Mouse (Mus musculus): ENCODE results near the gene Abcc1. TPM values are rescaled to one million over a fixed set of nuclear protein-coding genes. Genes with fewer than 3 reads are reported as not detected.

Gene Abcc1
- total RNA-seq, 4 experiments from 2014 or later, result 20.7 to 36.7 (median 28.5) TPM

DNA sequence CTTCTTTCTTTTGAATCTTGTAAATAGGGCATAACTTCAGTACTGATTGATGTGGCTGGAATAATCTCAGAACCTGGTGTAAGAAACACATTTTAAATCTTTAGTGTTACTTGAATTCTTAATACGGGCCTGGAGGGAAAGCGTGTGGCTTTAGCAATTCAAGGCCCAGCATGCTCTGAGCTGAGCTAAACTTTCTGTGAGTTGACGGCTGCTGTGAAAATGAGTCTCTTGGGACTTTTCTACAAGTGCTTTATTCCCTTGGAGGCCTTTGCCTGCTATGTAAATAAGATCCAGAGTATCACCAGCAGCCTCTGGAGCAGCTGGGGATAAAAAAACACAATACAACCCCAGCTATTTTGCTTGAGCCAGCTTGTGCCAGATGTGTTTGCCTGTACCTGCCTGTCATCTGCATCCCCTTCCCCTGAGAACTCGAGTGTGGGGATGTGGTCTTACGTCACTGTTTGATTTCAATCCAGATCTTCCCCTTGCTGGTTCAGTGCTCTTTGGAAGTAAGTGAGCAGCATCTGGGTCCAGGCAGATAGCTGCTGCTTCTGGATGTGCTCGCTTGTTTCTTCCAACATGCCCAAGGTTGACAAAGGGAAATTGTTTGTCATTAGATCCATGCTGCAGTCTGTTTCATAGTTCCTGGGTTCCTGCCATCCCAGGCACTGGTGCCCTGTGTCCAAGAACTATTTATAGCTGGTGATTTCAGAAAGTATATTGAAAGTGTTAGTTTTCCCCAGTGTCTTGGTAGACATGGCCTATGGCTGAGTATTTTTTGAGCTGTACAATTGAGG is 82.9 kb downstream of the Abcc1 start:
- peak; percentile 33 for DNase-seq

DNA sequence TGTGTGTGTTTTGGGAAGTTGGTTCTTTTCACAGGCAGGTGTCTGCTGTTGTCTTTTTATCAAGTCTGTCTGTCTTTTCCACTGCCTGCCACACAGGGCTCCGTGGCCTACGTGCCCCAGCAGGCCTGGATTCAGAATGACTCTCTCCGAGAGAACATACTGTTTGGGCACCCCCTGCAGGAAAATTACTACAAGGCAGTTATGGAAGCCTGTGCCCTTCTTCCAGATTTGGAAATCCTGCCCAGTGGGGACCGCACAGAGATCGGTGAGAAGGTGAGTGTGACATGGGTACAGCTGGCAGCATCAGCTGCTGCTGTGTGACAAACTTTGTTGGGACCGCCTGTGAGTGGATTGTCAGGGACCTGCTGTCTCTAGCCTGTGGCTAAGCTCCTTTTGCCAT is 83.8 kb downstream of the Abcc1 start:
- peak; percentile 20 for DNase-seq

DNA sequence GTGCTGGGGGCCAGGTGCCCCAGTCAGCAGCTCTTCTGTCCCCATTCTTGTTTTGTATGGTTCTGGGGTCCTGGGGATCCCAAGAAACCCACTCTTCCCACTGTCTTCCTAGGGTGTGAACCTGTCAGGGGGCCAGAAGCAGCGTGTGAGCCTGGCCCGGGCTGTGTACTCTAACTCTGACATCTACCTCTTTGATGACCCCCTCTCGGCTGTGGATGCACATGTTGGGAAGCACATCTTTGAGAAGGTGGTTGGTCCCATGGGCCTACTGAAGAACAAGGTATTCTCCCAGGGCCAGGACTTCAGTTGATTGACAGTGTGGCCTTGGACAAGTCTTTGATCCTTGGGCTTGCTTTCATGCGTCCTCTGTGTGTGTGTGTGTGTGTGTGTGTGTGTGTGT is 86.0 kb downstream of the Abcc1 start:
- DNase-seq, result peak; percentile 30

DNA sequence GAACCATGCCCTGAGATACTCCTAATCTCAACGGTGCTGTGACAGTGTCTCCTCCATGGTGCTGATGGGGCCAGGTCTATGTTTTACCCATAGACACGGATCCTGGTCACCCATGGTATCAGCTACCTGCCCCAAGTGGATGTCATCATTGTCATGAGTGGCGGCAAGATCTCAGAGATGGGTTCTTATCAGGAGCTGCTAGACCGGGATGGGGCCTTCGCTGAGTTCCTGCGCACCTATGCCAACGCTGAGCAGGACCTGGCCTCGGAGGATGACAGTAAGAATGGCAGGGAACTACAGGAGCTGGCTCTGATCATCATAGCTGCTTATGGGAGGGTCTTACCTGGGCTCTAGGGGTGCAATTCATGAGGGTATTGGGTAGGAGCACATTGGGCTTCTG is 86.9 kb downstream of the Abcc1 start:
- no peak for DNase-seq

DNA sequence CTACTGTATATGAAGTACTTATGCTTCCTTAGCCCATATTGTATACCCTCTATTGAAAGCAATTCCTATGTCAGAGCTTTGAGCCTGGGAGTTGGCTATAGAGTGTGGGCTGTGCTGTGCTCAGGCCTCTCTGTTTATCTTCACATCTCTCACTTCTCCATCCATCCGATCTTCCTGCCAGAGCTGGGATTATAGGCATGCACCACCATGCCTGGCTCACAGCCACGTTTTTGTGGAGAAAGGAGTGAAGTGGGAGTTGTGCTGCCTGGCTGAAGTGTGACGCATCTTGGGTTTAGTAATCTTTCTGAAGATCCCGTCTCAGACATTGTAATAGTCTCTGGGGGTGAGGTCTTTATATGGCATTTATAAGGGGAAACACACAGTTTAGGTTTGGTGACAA is 88.5 kb downstream of the Abcc1 start:
- DNase-seq, result no peak

DNA sequence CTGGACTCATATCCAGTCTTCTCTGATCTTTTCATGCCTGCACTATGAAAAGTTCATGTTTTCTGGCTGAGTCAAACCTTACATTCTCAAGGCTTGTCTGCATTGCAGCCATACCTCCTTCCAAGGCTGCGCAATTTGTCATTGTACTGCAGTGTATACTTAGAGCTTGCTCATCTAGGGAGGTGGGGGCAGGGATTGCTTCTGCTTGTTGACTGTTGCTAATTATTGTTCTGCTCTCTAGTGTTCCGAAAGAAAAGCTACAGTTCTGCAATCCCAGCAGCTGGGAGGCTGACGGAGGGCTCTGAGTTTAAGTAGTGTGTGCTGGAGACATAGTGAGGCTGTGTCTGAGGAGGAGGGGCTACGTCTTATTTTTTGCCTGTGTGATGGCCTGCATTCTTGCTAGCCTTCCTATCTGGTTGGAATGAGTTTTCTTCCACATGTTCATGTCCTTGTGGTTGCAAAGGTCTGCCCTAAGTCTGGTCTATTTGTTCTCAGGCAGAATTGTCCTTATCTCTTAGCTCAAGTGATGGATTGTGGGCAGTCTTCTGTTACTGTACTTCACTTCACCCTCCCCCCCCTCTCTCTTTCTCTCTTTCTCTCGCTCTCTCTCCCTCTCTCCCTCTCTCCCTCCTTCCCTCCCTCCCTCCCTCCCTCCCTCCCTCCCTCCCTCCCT is 90.2 kb downstream of the Abcc1 start:
- DNase-seq, result peak; percentile 33

DNA sequence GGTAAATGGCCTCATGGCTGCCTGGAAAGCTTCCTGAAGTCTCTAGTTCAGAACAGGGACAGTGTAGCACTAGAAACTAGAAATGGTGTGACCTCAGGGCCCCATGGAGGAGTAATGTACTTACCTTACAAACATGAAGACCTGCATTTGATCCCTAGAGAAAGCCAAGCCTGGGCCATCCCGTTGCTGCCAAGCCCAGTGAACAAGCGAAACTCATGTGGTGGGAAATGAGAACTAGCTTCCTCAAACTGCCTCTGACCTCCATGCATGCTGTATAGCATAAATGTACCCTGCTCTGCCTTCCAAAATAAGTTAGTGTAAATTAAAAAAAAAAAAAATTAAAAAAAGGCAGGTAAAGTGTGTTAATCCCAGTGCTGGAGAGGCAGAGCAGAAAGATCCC is 101.2 kb downstream of the Abcc1 start:
- DNase-seq, result no peak

DNA sequence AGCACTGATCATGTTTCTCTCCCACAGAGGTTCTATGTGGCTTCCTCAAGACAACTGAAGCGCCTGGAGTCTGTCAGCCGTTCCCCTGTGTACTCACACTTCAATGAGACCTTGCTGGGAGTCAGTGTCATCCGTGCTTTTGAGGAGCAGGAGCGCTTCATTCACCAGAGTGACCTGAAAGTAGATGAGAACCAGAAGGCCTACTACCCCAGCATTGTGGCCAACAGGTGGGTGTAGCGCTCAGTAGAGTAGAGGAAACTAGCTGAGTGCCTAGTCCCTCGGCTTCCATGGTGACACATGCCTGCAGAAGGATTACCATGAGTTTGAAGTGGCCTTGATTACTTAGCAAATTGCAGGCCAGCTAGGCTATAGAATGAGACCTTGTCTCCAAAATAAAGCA is 103.7 kb downstream of the Abcc1 start:
- DNase-seq, result no peak

DNA sequence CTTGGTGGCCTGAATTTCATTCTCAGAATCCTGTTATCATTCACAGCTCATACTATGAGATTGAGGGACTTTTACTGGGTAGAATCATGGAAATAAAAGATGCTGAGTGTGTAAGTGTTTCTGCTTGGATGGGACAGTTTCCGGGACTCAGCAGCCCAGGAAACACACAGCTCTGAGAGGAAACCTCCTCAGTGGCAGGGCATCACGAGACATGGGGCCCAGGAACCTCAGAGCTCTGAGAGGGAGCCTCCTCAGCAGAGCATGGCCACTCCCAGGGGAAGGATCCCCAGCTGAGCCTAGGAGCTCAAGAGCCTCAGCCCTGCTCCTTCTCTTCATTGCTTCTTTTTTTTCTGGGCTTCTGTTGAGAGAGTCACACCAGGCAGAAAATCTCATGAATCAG is 107.0 kb downstream of the Abcc1 start:
- no peak for DNase-seq

DNA sequence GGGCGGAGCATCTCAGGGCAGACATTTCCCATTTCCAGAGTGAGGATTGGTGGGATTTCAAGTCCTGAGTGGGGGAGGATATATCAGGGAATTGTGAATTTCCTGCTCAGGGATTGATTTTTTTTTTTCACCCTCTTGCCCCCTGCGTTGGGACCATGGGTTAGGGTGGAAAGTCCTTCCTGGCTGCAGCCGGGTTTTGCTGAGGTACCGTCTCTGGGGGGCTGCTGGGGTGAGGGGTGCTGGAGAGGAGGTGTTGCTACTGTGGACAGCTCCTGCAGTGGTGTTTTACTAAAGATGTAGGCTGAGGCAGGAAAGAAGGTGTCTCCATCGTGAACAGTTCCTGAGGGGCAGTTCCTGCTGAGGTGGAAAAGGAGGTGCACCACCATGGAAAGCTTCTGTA is 107.5 kb downstream of the Abcc1 start:
- no peak for DNase-seq

DNA sequence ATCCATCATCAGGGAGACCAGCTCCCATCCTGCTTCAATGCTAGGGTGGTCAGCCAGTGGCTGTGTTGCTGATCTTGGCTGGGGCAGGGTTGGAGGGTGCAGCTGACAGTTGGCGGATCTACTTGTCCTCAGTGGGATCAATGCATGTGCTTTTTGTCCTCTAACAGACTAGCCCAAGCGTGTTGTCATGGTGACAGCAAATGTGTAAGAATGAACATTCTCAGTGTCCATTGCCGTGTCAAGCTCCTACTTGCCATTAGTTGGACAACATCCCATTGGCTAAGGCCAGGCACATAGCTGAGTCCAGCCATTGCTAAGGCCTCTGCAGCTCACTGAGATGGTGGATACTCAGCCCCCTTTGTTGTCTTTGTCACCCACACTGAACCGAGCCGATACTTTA is 110.8 kb downstream of the Abcc1 start:
- no peak for DNase-seq

DNA sequence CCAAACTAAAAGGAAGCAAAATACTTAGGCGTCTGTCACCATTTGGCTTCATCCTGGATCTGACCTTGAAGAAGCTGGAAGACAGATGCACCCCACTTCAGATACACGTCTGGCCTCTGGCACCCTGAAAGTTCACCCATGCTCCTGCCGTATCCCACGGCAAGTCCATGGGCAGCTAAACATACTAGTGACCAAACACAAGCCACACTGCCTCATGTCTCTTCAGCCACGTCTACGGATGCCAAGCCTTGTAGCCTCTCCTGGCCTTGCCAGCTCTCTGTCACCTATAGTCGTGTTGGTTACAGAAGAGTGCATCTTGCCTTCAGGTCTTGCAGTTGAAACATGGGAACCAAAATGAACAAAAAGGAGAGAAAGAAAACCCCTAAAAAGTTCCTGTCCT is 112.3 kb downstream of the Abcc1 start:
- no peak for DNase-seq

DNA sequence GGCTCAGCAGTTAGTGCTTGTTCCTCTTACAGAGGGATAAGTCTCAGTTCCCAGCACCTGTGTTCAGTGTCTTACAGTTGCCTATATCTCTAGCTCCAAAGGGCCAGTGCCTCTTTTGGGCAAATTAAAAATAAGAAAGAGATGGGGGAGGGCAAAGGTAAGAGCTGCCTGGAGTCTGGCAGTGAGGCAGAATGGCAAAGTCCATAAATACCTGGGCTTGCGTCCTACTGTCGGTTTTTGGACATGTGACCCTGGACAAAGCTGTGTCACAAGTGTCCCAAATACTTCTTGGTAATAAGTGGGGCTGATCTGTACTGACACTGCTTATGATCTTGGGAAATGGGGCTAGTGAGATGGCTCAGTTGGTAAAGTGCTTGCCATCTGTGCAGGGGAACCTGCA is 113.6 kb downstream of the Abcc1 start:
- no peak for DNase-seq

DNA sequence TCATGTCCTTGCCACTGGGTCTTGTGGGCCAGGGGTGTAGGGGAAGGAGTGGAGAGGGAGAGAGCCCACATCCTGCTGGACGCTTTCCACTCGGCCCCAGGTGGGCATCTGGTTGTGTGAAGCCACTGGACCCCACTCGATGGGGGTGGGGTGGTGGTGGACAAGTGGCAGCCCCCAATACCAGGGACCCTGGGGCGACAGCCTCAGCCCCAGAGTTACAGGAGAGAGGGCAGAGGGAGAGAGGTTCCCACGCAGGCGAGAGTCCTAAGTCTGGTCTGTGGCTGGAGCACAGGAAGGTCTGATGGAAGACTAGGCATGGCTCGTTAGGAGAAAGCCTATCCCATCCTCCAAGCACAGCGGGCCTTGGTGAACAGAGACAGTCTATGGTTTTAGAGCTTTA is 114.7 kb downstream of the Abcc1 start:
- no peak for DNase-seq

DNA sequence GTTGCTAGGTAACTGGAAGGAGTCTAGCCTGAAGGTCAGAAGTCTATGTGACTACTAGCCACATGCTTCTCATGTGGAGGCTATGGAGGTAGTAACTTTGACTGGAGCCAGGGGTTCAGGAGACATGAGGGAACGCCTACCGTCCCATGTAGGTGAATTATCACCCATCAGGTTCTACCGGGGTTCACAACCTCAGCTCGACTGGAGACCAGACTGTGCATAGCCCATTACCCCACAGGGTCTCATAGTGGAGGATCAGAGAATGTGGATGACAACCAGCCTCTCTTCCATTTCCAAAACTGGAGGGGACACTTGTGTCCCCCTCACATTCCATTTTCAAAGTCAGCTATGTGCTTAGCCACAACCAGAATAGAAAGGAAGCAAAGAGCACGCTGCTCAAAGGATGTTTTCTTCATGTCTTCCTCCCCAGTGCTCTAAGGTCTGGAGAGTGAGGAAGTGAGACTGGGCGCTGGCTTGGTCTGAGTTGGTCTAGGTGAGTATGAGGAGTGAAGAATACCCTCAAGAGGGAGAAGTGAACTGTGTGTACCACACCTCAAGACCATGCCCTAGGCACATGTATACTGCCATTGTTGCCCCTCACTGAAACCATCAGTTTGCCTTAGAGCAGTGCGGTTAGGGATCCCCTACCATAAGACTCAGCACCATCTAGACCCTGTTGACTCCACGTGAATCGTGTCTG is 115.5 kb downstream of the Abcc1 start:
- no peak for DNase-seq

DNA sequence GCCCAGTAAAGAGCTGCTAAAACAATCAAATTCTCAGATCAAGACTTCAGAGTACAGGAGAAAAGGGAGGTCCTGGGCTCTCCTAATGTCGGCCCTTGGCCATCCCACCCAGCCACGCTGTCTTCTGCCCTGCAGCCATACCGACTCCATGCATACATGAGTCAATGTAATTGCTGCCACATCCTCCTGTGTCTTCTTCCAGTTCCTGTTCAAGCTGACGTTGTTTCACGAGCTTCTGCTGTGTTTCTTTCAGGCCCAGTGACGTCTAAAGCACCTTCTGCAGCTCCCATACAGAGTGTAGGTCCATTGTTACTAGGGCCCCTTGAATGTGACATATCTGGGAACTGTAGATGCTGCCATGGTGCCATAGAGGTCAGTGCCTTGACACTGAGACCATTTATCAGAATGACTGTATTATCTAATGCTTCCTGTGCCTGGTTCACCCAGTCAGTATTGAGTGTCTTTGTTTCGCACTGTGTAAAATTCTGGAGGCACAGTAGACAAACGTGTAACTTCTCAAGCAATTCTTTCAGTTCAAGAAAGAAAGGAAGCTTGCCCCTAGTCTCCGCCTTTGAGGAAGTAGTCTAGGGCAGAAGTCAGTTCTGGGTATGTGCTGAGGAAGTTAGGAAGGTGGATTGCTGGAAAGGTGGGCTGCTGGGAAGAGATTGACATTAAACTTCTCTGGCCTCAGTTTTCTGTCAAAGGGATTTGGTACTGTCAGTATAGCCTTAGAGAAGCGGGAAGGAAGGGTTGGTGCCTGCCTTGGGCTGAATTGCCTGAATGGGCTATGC is 116.3 kb downstream of the Abcc1 start:
- no peak for DNase-seq

DNA sequence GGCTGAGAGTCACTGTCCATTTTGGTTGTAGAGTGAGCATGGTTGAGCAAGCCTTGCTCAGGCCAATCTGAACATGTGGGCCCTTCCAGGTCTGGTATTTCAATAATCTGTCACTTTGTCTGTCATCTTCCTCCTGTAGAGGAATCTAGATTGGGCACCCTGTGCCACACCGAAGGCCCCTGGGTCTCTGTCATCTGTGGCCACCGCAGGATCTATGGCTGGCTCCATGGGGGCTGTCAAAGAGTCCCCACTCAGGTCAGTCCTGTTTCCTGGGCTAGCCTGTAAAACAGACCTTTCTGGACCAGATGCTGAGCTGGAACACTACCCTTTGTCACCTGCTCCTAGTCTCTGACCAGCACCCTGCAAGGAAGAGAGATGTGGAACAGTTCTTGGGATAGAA is 118.3 kb downstream of the Abcc1 start:
- DNase-seq, result no peak

DNA sequence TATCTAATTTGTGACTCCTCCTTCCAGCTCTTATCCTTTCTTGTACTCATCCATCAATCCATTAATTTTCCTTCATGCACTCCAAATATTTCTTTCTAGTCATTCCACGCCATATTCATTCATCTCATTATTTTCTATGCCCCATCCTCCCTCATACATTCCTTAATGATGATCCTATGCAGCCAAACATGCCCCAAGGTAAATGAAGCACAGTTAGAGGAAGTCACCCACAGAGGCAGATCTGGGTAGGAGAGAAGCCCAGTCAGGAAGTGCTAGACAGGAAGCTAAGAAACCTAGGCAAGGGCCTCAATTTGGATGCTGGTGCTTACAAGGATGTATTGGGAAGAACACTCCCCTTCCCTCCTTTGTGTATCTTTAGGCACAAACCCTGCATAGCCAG is 121.9 kb downstream of the Abcc1 start:
- DNase-seq, result no peak

DNA sequence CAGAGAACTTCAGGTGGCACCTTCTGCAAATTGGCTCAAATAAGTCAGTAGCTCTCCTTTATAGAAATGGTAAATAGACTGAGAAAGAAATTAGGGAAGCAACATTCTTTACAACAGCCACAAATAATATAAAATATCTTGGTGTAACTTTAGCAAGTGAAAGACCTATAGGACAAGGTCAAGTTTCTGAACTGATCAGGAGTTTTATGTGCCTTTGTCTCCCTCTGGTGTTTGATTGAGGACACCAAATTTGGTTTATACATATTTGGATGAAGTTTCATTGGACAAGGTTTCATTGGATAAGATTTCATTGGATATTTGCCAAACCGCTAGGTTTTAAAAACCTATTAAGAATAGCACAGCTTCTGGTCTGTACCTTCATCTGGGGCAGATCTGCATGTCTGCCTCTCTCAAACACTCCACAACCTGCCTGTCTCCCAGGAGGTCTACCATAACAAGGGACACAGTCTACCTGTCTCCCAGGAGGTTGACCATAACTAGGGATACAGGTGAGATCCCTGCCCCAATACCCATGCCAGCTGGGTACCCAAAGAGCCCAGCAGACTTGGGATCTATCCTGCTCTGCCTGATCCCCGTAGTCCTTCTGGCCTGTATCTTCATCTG is 132.2 kb downstream of the Abcc1 start:
- no peak for DNase-seq

DNA sequence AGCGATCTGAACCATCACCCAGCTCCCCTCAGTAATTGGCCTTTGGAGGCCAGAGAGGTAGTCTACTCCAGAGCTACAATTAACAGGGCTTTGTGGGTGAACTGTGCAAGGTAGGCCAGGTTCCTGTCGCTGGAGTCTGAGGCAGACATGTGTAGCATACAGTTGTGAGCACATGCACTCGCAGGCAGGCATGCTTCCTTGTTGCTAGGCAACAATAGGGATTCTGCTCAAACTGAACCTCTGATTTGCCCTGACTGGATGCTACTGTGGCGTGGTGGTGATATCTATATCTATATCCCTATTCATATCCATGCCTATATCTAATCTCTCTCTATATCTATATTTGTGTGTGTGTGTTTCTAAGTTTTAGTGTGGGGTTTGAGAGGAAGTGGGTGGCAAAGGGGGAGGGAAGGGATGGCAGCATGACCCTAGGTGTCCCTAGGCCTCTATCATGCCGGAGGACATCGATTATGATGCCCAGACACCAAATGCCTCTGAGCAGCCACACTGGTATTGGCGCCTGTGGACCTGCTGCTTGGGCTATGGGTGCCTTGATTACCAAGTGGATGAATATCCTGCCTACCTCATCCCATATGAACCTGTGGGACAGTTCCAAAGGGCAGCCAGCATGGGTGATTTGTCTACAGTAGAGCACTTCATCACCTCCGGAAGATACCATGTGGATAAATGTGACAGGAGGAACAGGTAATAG is 140.4 kb downstream of the Abcc1 start:
- DNase-seq, result no peak

DNA sequence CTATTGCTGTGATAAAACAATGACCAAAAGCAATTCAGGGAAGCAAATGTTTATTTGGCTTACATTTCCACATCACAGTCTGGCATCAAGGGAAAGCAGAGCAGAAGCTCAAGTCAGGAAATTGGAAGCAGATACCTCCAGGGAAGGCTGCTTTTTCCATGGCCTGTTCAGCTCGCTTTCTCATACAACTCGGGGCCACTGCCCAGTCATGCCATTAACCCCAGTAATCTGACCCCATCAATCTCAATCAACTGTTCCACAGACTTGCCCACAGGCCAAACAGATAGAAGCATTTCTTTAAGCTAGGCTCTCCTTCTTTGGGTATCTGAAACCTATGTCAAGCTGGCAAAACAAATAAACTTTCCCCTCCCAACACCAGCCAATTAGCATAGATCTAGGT is 145.1 kb downstream of the Abcc1 start:
- no peak for DNase-seq

Data from adrenal gland, adult 8-10 months (tissue).